Mouse (Mus musculus) erythroblast, embryonic 14.5 days (primary cell): ENCODE data around the gene Mrps14. TPM values are rescaled to one million over a fixed set of nuclear protein-coding genes. Genes with fewer than 3 reads are reported as not detected.

Source experiments
- H3K27me3 ChIP-seq: 2 replicates; pipeline ENCODE4 v1.6.1; 2012; ENCODE audit warnings: inconsistent platforms; ENCODE audit not compliant: control insufficient read depth
- H3K36me3 ChIP-seq: 2 replicates; pipeline ENCODE4 v1.6.1; 2012; ENCODE audit warnings: mild to moderate bottlenecking, inconsistent platforms; ENCODE audit not compliant: control insufficient read depth
- H3K4me1 ChIP-seq: 2 replicates; pipeline ENCODE4 v1.6.1; 2012; ENCODE audit warnings: inconsistent platforms; ENCODE audit not compliant: control insufficient read depth
- H3K4me3 ChIP-seq: replicated peaks from 2 replicates; pipeline ENCODE3; 2012; ENCODE audit warnings: moderate library complexity, mild to moderate bottlenecking, inconsistent platforms
- H3K9me3 ChIP-seq: 2 replicates; pipeline ENCODE4 v1.6.1; 2012; ENCODE audit warnings: low read length, inconsistent platforms, mixed read lengths; ENCODE audit not compliant: control insufficient read depth
- GATA1 ChIP-seq: IDR thresholded peaks from 2 replicates; pipeline ENCODE4 v1.6.1; 2012; ENCODE audit warnings: low read length, inconsistent platforms, mixed read lengths
- TAL1 ChIP-seq: IDR thresholded peaks from 3 replicates; pipeline ENCODE4 v1.6.1; 2012; ENCODE audit warnings: low read length, inconsistent platforms, mixed read lengths
- polyA plus RNA-seq: library from polyadenylated mRNA; stranded (reverse); fragments of >175 nt; gene quantifications from 2 replicates; pipeline ENCODE4 v1.2.3, GENCODE M21; 2012

Gene Mrps14
- polyA plus RNA-seq = 0.42 and 0.47 TPM in 2 replicates

DNA sequence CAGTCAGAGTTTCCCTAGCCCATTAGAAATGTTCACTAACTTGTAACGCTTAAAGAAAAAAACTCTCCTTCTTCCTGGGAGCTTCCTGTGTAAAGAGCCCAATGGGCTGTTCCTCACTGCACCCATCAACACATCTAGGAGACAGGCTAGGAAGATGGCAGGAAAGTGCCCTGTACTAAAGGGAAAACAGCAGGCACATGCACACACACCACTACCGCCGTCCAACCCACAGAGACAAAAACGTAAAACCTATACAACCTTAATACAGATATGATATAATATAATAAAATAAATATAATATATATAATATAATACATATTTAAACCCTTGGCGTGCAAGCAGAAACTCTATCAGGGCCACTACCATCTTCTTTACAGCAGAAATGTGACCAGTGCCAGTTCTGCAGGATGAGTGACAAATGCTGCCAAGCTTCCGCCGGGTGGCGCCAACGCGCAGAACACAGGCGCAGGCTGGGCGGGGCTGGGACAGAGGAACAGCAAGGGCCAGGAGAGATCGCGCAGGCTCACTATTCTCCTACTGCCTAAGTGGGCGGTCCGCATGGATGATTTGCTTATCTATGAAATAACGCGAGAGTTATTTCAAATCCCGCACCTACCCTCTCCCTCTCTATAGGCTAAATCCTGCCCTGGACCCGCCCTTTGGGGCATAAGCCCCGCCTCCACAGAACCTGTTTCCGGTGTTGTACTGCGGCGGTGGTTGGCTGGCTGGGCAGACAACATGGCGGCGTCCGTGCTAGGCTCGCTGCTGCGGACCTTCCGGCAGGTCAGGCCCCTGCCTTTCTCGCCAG is at the start of gene Mrps14:
Gene Mrps14, plus strand, starts transcription at position 687 of the 808 bp plus-strand sequence.
- Histone ChIP-seq H3K4me3 (peak within 1 kb of the TSS; percentile 79), H3K4me1 (peaks cover 20% of the 10 kb centered on the region), H3K27me3 (no peaks in the 10 kb centered on the region), H3K36me3 (peaks cover 33% of the 10 kb centered on the region), H3K9me3 (no peaks in the 10 kb centered on the region)
- TF ChIP-seq GATA1 = peak; percentile 37; the same call in 1 of the 2 replicates
- no peak for TF ChIP-seq TAL1

DNA sequence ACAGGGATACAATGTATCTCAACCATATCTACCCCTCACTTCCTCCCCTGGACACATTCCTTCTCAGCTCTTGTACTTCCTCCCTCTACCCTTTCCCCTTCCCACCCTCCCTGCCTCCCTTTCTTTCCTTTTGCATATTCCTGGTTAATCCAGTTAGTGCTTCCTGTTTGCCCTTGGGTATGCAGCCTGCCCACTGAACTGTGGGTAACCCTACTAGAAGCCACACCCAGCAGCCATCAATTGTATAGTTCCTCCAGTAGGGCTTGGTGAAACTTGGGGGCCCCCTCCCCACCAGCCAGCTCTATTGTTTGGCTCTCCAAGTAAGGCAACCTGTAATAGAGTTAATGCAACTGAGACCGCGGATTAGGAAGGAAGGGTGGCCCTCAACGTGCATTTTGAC is 49.4 kb upstream of the Mrps14 start:
- TF ChIP-seq TAL1 (no peak), GATA1 (no peak)
- no peaks in the 10 kb centered on the region for H3K4me1 ChIP-seq
- H3K27me3 ChIP-seq = no peaks in the 10 kb centered on the region
- H3K9me3 ChIP-seq = no peaks in the 10 kb centered on the region; the same call in 1 of the 2 replicates
- H3K36me3 ChIP-seq = no peaks in the 10 kb centered on the region
- no peak overlapping the region for H3K4me3 ChIP-seq

DNA sequence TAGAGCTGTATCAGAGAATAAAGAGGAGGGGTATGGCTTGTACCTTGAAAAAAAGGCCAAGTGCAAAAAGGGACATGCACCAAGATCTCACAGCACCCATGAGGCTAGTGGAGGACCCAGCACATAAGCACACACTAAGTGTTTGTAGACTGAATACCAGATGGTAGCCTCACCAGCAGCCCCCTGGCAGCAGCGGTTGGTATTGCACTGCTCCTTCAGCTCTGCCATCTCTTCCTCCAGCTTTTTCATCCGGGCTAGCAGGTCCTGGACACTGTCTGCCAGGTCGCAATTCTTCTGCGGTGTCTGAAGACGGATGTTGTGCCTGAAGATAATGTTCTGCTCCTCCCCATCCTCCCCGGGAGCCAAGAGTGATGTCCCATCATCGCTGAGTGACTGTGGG is 47.7 kb upstream of the Mrps14 start:
- Histone ChIP-seq H3K4me3 (no peak overlapping the region), H3K4me1 (no peaks in the 10 kb centered on the region), H3K27me3 (no peaks in the 10 kb centered on the region), H3K9me3 (no peaks in the 10 kb centered on the region; the same call in 1 of the 2 replicates), H3K36me3 (no peaks in the 10 kb centered on the region)
- no peak for TF ChIP-seq GATA1
- TF ChIP-seq TAL1 = no peak

DNA sequence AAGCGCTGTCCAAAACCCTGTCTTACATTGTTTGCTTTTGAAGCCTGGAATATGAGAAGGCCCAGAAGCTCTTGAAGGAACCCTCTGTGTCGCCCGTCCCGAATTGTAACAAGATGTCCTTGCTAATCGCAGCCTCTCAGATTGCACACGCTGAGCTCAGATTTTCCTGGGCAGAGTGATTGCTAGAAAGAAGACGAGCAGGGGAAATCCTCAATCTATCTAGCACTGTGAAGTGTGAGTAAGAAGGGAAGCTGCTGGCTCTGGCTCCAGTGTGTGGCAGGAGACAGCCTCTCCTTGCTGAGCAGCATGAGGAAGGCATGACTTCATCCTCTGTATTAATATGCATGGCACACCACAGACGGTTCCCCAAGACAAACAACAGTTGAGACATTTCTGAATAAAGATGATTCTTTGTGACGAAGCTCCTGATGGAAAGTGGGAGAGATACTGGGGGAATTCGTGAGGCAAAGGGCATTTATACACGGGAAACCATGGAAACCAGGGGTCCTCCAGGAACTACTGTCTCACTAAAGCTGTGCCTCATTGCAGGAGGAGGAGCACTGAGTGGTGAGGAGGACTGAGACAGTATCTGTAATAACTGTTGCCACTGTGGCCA is 45.6 kb upstream of the Mrps14 start:
- TF ChIP-seq TAL1 (no peak), GATA1 (no peak)
- Histone ChIP-seq H3K36me3 (no peaks in the 10 kb centered on the region), H3K4me1 (no peaks in the 10 kb centered on the region), H3K4me3 (no peak overlapping the region), H3K27me3 (no peaks in the 10 kb centered on the region), H3K9me3 (no peaks in the 10 kb centered on the region; the same call in 1 of the 2 replicates)

DNA sequence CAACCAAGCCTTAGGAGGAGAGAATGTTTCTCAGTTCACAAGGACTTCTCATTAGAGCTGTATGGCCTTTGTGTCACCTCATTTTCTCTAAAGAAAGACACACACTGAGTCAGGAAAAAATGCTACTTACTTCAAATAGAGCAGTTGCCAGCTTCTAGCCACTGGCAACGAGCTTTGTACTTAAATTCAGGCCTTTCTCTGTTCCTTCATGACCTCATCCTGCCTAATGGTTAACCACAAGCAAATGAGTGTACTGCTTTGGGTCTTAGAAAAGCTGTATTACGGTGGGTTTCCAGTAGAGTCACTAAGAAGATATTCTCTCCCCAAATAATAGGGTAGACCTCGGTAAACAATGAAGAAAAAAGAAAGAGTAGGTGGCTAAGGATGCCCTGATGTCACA is 44.3 kb upstream of the Mrps14 start:
- Histone ChIP-seq H3K4me3 (no peak overlapping the region), H3K36me3 (no peaks in the 10 kb centered on the region), H3K27me3 (no peaks in the 10 kb centered on the region), H3K4me1 (no peaks in the 10 kb centered on the region), H3K9me3 (no peaks in the 10 kb centered on the region; the same call in 1 of the 2 replicates)
- TF ChIP-seq GATA1 (no peak), TAL1 (no peak)

DNA sequence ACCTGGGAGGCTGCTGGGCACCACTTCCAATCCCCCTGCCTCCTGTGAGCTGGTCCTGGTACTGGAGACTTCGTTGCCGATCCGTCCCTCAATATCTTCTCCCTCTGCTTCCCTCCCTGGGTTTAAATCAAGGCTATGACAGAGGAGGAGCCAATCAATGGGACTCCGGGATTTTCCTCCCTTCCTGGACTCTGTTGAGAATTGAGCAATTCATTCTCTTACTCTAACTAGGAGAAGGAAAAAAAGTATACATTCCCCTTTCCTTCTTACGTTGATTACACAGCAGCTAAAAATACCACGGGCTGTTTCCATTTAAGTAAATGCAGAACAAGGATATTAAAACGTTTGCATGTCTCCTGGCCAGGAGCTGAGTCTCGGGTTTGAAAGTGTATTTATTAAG is 41.5 kb upstream of the Mrps14 start, which contains the start of gene Tnn:
Gene Tnn, minus strand, starts transcription at position 101 of the 400 bp plus-strand sequence.
- Histone ChIP-seq H3K9me3 (no peaks in the 10 kb centered on the region), H3K27me3 (no peaks in the 10 kb centered on the region), H3K36me3 (no peaks in the 10 kb centered on the region), H3K4me3 (no peak within 1 kb of the TSS), H3K4me1 (no peaks in the 10 kb centered on the region)
- TF ChIP-seq GATA1 (no peak), TAL1 (no peak)

DNA sequence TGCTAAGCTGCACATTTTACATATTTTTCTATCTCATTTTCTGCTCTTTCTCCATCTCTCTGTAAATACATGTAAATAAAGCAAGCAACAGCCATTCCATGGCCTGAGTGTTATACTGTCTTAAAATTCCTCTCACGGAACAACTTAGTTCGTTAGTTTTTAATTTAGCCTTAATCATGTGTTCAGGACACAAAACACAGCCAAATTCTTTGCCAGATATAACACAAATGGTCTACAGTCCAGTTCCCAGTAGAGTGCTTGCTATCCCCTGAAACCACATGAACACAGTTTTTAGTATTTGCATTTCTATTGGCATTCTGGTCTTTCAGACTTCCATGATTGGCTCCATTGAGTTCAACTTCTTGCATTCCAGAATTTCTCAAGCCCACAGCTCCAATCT is 36.8 kb upstream of the Mrps14 start:
- H3K9me3 ChIP-seq = no peaks in the 10 kb centered on the region
- H3K4me3 ChIP-seq = no peak overlapping the region
- no peaks in the 10 kb centered on the region for H3K27me3 ChIP-seq
- H3K4me1 ChIP-seq = no peaks in the 10 kb centered on the region
- TF ChIP-seq GATA1 (no peak), TAL1 (no peak)
- H3K36me3 ChIP-seq = no peaks in the 10 kb centered on the region

DNA sequence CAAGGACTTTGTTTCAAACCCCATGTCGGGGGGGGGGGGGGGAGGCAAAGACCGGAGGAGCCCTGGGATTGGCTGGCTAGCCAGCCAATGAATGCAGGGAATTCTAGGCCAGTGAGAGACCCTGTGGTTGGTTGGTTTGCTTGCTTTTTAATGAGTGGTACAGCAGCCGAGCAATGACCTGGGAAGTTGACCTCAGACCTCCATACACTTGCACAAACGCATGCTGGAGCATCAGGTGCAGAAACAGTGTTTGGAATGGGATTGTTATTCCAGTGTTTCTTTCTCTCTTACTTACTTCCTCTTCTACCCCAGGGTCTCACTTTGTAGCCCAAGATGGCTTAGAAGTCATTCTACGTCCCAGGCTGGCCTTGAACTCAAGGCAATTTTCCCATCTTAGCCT is 28.4 kb upstream of the Mrps14 start:
- Histone ChIP-seq H3K36me3 (no peaks in the 10 kb centered on the region), H3K27me3 (no peaks in the 10 kb centered on the region), H3K4me1 (no peaks in the 10 kb centered on the region), H3K9me3 (no peaks in the 10 kb centered on the region), H3K4me3 (no peak overlapping the region)
- TF ChIP-seq TAL1 (no peak), GATA1 (no peak)

DNA sequence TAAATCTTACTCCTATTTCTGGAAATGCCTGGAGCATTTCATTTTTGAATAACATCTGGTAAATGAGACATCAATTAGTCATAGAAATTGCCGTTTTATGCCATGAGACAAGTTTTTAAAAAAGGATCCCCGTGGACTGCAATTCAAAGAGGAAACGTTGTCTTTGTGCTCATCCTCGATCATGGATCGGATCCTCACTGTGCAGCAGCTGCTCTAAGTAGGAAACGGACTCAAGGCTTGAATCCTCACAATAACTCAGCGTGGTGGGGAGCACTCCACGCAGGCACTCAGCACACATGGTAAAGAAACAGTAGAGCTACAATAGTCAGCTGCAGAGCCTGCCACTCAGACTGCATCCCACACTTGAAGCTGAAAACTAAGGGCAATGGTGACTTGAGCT is 18.1 kb upstream of the Mrps14 start:
- Histone ChIP-seq H3K9me3 (no peaks in the 10 kb centered on the region), H3K4me1 (no peaks in the 10 kb centered on the region), H3K4me3 (no peak overlapping the region), H3K36me3 (no peaks in the 10 kb centered on the region), H3K27me3 (no peaks in the 10 kb centered on the region)
- TF ChIP-seq GATA1 (no peak), TAL1 (no peak)
